Mouse (Mus musculus): Measurements from ENCODE around the gene Mfsd2b. TPM values are rescaled to one million over a fixed set of nuclear protein-coding genes. Genes with fewer than 3 reads are reported as not detected.

The Mfsd2b gene
- total RNA-seq, 2 experiments from 2014 or later, result 1.2 to 7.5 TPM

GRCm38 (mm10) chr12:4878296-4878783 is 4.2 kb upstream of the Mfsd2b start:
- ATAC-seq (replicated peaks; ENCODE audit: poor library complexity, severe bottlenecking), result no peak

- ATAC-seq (replicated peaks; ENCODE audit: poor library complexity, severe bottlenecking), result no peak
Measured at GRCm38 (mm10) chr12:4875623-4876022, 1.5 kb upstream of the Mfsd2b start.

- ATAC-seq (replicated peaks; ENCODE audit: poor library complexity, severe bottlenecking), result no peak
Measured at GRCm38 (mm10) chr12:4873531-4873930, 628 bp downstream of the Mfsd2b start.

- no peak for ATAC-seq (replicated peaks; ENCODE audit: poor library complexity, severe bottlenecking)
Measured at GRCm38 (mm10) chr12:4872983-4873477, 1.1 kb downstream of the Mfsd2b start.

- ATAC-seq (replicated peaks; ENCODE audit: poor library complexity, severe bottlenecking), result no peak; the same call in 1 of the 2 replicates
Measured at GRCm38 (mm10) chr12:4872273-4872672, 1.9 kb downstream of the Mfsd2b start.

GRCm38 (mm10) chr12:4871260-4871659 is 2.9 kb downstream of the Mfsd2b start:
- ATAC-seq (replicated peaks; ENCODE audit: poor library complexity, severe bottlenecking), result no peak

- no peak for ATAC-seq (replicated peaks; ENCODE audit: poor library complexity, severe bottlenecking)
Measured at GRCm38 (mm10) chr12:4868924-4869323, 5.2 kb downstream of the Mfsd2b start.

GRCm38 (mm10) chr12:4864338-4864690 is 9.8 kb downstream of the Mfsd2b start:
- ATAC-seq (replicated peaks; ENCODE audit: poor library complexity, severe bottlenecking), result no peak

- ATAC-seq (replicated peaks; ENCODE audit: poor library complexity, severe bottlenecking), result no peak
Measured at GRCm38 (mm10) chr12:4863654-4864337, 10.4 kb downstream of the Mfsd2b start.

GRCm38 (mm10) chr12:4862672-4863071 is 11.5 kb downstream of the Mfsd2b start:
- ATAC-seq (replicated peaks; ENCODE audit: poor library complexity, severe bottlenecking), result 0 out of 2 replicates have a peak, but pooled peaks have one; percentile 41

GRCm38 (mm10) chr12:4859241-4859914 is 14.8 kb downstream of the Mfsd2b start:
- ATAC-seq (replicated peaks; ENCODE audit: poor library complexity, severe bottlenecking), result peak; percentile 74

- ATAC-seq (replicated peaks; ENCODE audit: poor library complexity, severe bottlenecking), result no peak
Measured at GRCm38 (mm10) chr12:4856834-4857233, 17.3 kb downstream of the Mfsd2b start.

- ATAC-seq (replicated peaks; ENCODE audit: poor library complexity, severe bottlenecking), result no peak
Measured at GRCm38 (mm10) chr12:4856160-4856559, 18.0 kb downstream of the Mfsd2b start.

- peak; percentile 28 for ATAC-seq (replicated peaks; ENCODE audit: poor library complexity, severe bottlenecking)
Measured at GRCm38 (mm10) chr12:4843741-4844140, 30.4 kb downstream of the Mfsd2b start.

- ATAC-seq (replicated peaks; ENCODE audit: poor library complexity, severe bottlenecking), result peak; percentile 65
Measured at GRCm38 (mm10) chr12:4842890-4843597, 31.1 kb downstream of the Mfsd2b start, which contains the start of gene Wdcp. Gene Wdcp, plus strand, starts transcription at chr12:4843303.

GRCm38 (mm10) chr12:4842456-4842855 is 31.7 kb downstream of the Mfsd2b start:
- ATAC-seq (replicated peaks; ENCODE audit: poor library complexity, severe bottlenecking), result no peak

- peak; percentile 53 for ATAC-seq (replicated peaks; ENCODE audit: poor library complexity, severe bottlenecking)
Measured at GRCm38 (mm10) chr12:4841392-4841887, 32.7 kb downstream of the Mfsd2b start, which contains the start of gene Fkbp1b. Gene Fkbp1b, minus strand, starts transcription at chr12:4841591.

GRCm38 (mm10) chr12:4840741-4841140 is 33.4 kb downstream of the Mfsd2b start:
- ATAC-seq (replicated peaks; ENCODE audit: poor library complexity, severe bottlenecking), result peak; percentile 44

- ATAC-seq (replicated peaks; ENCODE audit: poor library complexity, severe bottlenecking), result peak; percentile 43
Measured at GRCm38 (mm10) chr12:4840010-4840409, 34.1 kb downstream of the Mfsd2b start.

GRCm38 (mm10) chr12:4836959-4837358 is 37.2 kb downstream of the Mfsd2b start:
- ATAC-seq (replicated peaks; ENCODE audit: poor library complexity, severe bottlenecking), result no peak

GRCm38 (mm10) chr12:4827256-4827655 is 46.9 kb downstream of the Mfsd2b start:
- ATAC-seq (replicated peaks; ENCODE audit: poor library complexity, severe bottlenecking), result no peak
